Mouse (Mus musculus): ENCODE data around the gene Tmem63c. TPM values are rescaled to one million over a fixed set of nuclear protein-coding genes. Genes with fewer than 3 reads are reported as not detected.

Gene Tmem63c
- polyA plus RNA-seq, 1 experiment from 2014 or later, result not detected

DNA sequence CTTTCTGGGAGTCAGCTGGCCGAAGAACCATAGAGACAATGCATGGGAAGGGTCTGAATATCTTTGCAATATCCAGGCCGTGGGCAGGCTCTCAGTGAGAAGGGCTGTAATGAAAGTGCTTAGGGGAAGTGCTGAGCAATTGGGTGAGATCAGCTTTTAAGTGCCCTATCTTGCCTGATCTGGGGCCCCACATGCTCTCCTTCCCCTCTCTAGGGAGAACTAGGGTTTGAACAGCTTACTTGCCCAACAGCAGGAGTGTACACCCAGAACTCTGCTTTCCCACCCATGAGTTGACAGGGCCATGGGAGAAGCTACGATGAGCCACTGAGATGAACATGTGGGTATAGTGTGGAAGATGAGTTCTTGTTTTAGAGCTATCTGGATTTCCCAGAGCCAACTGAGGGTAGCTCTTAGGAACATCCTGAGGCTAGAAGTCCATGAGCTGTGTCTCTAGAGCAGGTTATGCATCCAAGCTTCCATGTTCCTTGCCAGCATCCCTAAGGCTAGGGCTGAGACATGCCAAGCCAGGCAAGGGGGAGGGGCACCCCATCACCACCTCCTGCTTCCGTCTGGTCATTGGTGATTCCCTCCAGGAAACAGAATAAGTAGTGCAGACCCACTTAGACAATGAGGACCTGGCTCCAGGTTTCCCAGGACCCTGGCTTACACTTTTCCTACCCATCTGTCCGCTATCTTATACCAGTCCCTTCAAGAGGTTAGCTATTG, 8.3 kb downstream of the Tmem63c start:
- no peak for ATAC-seq (replicated peaks; ENCODE audit: low FRiP score)
- Histone ChIP-seq H3K9ac (ENCODE audit: low read depth, low read length) (no peak overlapping the region), H3K27me3 (replicated peaks; ENCODE audit: control insufficient read depth, insufficient read depth, low read length) (peaks cover 31% of the 10 kb centered on the region), H3K4me2 (no peak overlapping the region), H3K36me3 (ENCODE audit: control insufficient read depth, insufficient read depth, low read length) (no peaks in the 10 kb centered on the region), H3K4me3 (ENCODE audit: low read depth, low read length) (no peak overlapping the region), H3K27ac (ENCODE audit: low read depth, low read length) (no peak overlapping the region), H3K9me3 (ENCODE audit: control insufficient read depth, low read length) (no peaks in the 10 kb centered on the region), H3K4me1 (replicated peaks; ENCODE audit: control insufficient read depth, insufficient read depth, low read length) (no peaks in the 10 kb centered on the region; the same call in 1 of the 2 replicates)
- DNase-seq (ENCODE audit: low spot score), result no peak
- WGBS, result 58% methylated on average over 5 of the region's 5 CpGs

DNA sequence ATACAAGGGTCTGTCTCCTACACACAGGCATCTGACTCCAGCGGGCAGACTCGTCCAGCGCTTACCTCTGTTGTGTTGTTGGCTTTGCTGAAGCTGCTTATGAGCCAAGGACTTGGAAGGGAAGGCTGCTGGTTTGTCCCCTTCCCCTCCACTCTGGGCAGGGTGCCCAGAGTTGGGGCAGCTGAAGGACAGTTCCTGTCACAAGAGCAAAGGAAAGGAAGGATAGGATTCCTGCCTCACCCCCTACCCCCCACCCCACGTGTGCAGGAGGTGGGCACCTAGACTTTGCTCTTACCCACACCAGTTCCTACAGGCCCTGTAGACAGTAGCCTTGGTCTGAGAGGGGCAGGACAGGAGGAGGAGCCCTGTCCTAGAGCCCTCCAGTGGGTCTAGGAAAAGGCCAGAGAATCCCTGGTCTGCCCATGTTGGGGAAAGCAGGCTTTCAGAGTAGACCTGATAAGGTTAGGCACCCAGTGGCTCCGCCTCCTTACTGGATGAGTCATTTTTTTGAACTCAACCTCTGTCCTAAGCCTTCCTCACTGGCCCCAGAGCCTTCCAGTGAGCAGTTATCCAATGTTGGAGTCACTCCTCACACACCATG, 10.1 kb downstream of the Tmem63c start:
- WGBS, result 74% methylated on average over 5 of the region's 5 CpGs
- no peak overlapping the region for H3K27ac ChIP-seq (ENCODE audit: low read depth, low read length)
- ATAC-seq (replicated peaks; ENCODE audit: low FRiP score), result no peak
- no peak overlapping the region for H3K9ac ChIP-seq (ENCODE audit: low read depth, low read length)
- no peaks in the 10 kb centered on the region for H3K4me1 ChIP-seq (replicated peaks; ENCODE audit: control insufficient read depth, insufficient read depth, low read length)
- no peaks in the 10 kb centered on the region for H3K36me3 ChIP-seq (ENCODE audit: control insufficient read depth, insufficient read depth, low read length)
- no peak overlapping the region for H3K4me2 ChIP-seq
- H3K27me3 ChIP-seq (replicated peaks; ENCODE audit: control insufficient read depth, insufficient read depth, low read length), result peaks cover 22% of the 10 kb centered on the region
- H3K4me3 ChIP-seq (ENCODE audit: low read depth, low read length), result no peak overlapping the region
- DNase-seq (ENCODE audit: low spot score), result no peak
- no peaks in the 10 kb centered on the region for H3K9me3 ChIP-seq (ENCODE audit: control insufficient read depth, low read length)

DNA sequence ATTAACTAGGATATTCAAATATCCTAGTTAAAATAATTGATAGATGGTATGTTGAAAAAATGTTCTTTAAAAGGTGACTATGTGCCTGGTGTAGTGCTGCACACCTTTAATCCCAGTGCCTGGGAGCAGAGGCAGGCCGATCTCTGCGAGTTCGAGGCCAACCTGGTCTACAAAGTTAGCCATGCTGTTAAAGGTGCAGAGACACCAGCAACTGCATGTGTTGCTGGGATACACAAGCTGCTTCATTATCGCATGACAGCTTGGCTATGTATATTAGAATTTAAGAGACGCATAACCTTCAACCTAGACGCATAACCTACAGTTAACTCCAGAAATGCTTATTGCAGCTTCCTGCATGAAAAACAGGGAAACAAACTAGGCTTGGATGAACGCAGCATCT, 15.5 kb downstream of the Tmem63c start:
- H3K36me3 ChIP-seq (ENCODE audit: control insufficient read depth, insufficient read depth, low read length), result no peaks in the 10 kb centered on the region
- H3K27me3 ChIP-seq (replicated peaks; ENCODE audit: control insufficient read depth, insufficient read depth, low read length), result no peaks in the 10 kb centered on the region
- no peak overlapping the region for H3K4me2 ChIP-seq
- no peak overlapping the region for H3K27ac ChIP-seq (ENCODE audit: low read depth, low read length)
- H3K4me3 ChIP-seq (ENCODE audit: low read depth, low read length), result no peak overlapping the region
- no peak for ATAC-seq (replicated peaks; ENCODE audit: low FRiP score)
- DNase-seq (ENCODE audit: low spot score), result no peak
- no peak overlapping the region for H3K9ac ChIP-seq (ENCODE audit: low read depth, low read length)
- 88% methylated on average over 7 of the region's 7 CpGs for WGBS
- H3K4me1 ChIP-seq (replicated peaks; ENCODE audit: control insufficient read depth, insufficient read depth, low read length), result no peaks in the 10 kb centered on the region
- no peaks in the 10 kb centered on the region for H3K9me3 ChIP-seq (ENCODE audit: control insufficient read depth, low read length)

DNA sequence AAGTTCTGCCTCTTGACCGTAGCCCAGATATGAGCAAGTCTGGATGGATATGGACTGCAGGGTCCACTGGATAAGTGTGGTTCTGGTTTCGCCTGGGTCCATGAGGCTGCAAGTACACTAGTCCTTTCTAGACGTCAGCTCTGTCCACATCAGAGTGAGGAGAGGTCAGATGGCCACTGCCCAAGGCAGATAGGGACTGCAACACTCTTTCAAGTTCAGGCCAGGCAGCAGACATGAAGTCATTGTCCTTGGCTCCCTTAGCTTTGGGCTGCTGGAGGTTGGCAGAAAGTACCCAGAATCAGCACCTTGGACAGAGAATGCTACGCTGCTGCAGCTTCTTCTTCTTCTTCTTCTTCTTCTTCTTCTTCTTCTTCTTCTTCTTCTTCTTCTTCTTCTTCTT, 19.0 kb downstream of the Tmem63c start:
- no peak overlapping the region for H3K27ac ChIP-seq (ENCODE audit: low read depth, low read length)
- H3K4me1 ChIP-seq (replicated peaks; ENCODE audit: control insufficient read depth, insufficient read depth, low read length), result no peaks in the 10 kb centered on the region
- H3K27me3 ChIP-seq (replicated peaks; ENCODE audit: control insufficient read depth, insufficient read depth, low read length), result no peaks in the 10 kb centered on the region
- DNase-seq (ENCODE audit: low spot score), result no peak
- H3K36me3 ChIP-seq (ENCODE audit: control insufficient read depth, insufficient read depth, low read length), result no peaks in the 10 kb centered on the region
- no peak overlapping the region for H3K9ac ChIP-seq (ENCODE audit: low read depth, low read length)
- no peaks in the 10 kb centered on the region for H3K9me3 ChIP-seq (ENCODE audit: control insufficient read depth, low read length)
- H3K4me2 ChIP-seq, result no peak overlapping the region
- 57% methylated on average over 4 of the region's 4 CpGs for WGBS
- no peak overlapping the region for H3K4me3 ChIP-seq (ENCODE audit: low read depth, low read length)
- no peak for ATAC-seq (replicated peaks; ENCODE audit: low FRiP score)

DNA sequence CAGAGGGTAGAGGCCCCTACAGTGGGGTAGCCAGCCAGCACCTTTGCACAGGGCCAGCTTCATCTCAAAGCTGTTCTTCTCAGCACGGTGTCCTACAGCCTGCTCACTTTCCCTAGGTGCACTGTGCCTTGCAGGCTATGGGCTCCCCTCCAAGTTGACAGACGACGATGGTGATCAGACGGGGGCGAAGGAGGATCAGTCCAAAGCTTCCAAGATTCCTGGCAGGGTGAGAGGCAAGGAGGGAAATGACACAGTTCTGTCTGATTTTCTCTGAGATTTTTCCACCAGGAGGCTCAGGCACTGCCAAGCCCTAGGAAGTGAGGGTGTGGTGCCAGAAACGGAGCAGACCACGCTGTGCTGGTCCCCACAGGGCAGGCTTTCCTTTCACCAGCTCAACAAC, 19.7 kb downstream of the Tmem63c start:
- ATAC-seq (replicated peaks; ENCODE audit: low FRiP score) (no peak), DNase-seq (ENCODE audit: low spot score) (no peak)
- Histone ChIP-seq H3K4me1 (replicated peaks; ENCODE audit: control insufficient read depth, insufficient read depth, low read length) (no peaks in the 10 kb centered on the region), H3K9me3 (ENCODE audit: control insufficient read depth, low read length) (no peaks in the 10 kb centered on the region), H3K4me2 (no peak overlapping the region), H3K27ac (ENCODE audit: low read depth, low read length) (no peak overlapping the region), H3K27me3 (replicated peaks; ENCODE audit: control insufficient read depth, insufficient read depth, low read length) (no peaks in the 10 kb centered on the region), H3K36me3 (ENCODE audit: control insufficient read depth, insufficient read depth, low read length) (no peaks in the 10 kb centered on the region), H3K9ac (ENCODE audit: low read depth, low read length) (no peak overlapping the region), H3K4me3 (ENCODE audit: low read depth, low read length) (no peak overlapping the region)
- WGBS, result 75% methylated on average over 7 of the region's 7 CpGs

DNA sequence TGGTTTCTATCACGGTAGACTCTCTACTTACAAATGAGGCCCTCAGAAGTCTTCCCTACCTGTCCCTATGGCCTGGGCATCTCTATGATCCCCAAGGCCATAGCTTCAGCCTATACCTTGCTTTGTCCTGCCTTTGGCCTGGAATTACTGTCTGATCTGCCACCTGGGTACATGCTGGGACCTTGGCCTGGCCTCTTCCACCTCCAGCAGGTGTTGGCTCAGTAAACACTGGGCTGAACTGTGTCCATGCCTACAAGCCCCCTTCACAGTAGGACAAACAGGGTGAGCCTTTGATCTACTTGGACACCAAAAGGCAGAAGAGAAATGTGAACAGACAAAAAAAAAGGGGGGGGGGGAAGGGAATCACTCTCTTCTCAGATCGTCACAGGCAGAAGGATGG, 21.3 kb downstream of the Tmem63c start:
- H3K36me3 ChIP-seq (ENCODE audit: control insufficient read depth, insufficient read depth, low read length), result no peaks in the 10 kb centered on the region
- H3K4me3 ChIP-seq (ENCODE audit: low read depth, low read length), result no peak overlapping the region
- no peak for DNase-seq (ENCODE audit: low spot score)
- no peaks in the 10 kb centered on the region for H3K4me1 ChIP-seq (replicated peaks; ENCODE audit: control insufficient read depth, insufficient read depth, low read length)
- H3K9ac ChIP-seq (ENCODE audit: low read depth, low read length), result no peak overlapping the region
- 67% methylated on average over 2 of the region's 2 CpGs for WGBS
- H3K4me2 ChIP-seq, result no peak overlapping the region
- no peak overlapping the region for H3K27ac ChIP-seq (ENCODE audit: low read depth, low read length)
- H3K9me3 ChIP-seq (ENCODE audit: control insufficient read depth, low read length), result no peaks in the 10 kb centered on the region
- ATAC-seq (replicated peaks; ENCODE audit: low FRiP score), result no peak
- H3K27me3 ChIP-seq (replicated peaks; ENCODE audit: control insufficient read depth, insufficient read depth, low read length), result no peaks in the 10 kb centered on the region

DNA sequence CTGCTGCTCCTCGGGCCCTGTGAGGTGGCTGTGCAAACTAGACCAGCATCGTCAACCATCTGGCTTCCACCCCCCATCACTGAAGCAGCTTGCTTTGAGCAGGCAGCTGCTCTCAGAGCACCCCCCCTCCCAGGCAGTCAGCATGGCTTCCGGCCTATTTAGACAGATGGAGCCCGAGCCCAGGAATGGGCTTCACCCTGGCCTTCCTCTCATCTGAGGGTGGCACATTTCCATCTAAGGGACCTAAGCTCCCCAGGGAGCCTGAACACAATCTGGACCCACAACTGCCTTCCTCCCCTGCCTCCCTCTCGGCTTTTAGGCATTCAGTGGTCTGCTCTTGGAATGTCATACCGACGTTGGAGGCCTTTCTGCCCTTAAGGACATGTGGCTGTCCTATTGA, 22.1 kb downstream of the Tmem63c start:
- Histone ChIP-seq H3K4me1 (replicated peaks; ENCODE audit: control insufficient read depth, insufficient read depth, low read length) (no peaks in the 10 kb centered on the region), H3K9me3 (ENCODE audit: control insufficient read depth, low read length) (no peaks in the 10 kb centered on the region), H3K4me2 (no peak overlapping the region), H3K27me3 (replicated peaks; ENCODE audit: control insufficient read depth, insufficient read depth, low read length) (no peaks in the 10 kb centered on the region), H3K9ac (ENCODE audit: low read depth, low read length) (no peak overlapping the region), H3K36me3 (ENCODE audit: control insufficient read depth, insufficient read depth, low read length) (no peaks in the 10 kb centered on the region), H3K27ac (ENCODE audit: low read depth, low read length) (no peak overlapping the region), H3K4me3 (ENCODE audit: low read depth, low read length) (no peak overlapping the region)
- ATAC-seq (replicated peaks; ENCODE audit: low FRiP score) (no peak), DNase-seq (ENCODE audit: low spot score) (no peak)
- 66% methylated on average over 7 of the region's 7 CpGs for WGBS

DNA sequence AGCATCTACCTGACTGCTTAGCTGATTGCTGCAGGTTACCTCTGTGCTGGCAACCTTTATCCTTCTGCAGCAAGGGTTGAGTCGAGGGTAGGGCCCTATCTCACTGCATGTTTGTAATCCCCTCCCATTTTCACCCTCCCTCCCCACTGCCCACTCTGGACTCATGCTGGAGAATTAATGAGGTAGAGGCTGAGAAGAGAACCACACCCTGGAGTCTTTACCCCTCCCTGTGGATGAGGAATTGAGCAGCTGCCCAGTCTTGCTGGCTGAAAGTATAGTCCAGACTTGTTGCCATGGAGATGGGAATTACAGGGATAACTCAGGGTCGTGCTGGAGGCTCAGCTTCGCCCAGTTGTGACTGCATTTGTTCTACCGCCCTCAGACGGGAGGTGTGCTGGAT, 23.6 kb downstream of the Tmem63c start:
- 38% methylated on average over 5 of the region's 5 CpGs for WGBS
- ATAC-seq (replicated peaks; ENCODE audit: low FRiP score), result no peak

DNA sequence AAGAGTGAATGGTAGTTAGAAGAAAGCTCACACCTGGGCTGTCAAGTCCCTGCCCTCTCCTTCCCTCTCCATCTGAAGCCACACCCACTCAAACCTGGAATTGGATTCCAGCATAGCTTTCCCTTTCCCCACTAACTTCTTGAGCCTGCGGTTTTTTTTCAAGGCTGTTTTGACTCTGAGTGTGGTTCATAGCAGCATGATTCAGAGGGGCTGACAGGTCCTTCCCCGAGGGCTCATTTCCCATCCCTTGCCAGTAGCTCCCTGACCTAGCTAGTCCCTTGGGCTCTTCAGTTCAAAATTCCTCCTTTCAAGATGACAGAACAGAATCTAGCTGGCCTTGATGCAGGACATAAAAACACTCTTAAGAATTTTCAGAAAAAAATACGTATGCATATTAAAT, 26.4 kb downstream of the Tmem63c start:
- no peak overlapping the region for H3K9ac ChIP-seq (ENCODE audit: low read depth, low read length)
- no peak overlapping the region for H3K4me3 ChIP-seq (ENCODE audit: low read depth, low read length)
- DNase-seq (ENCODE audit: low spot score) (no peak), ATAC-seq (replicated peaks; ENCODE audit: low FRiP score) (no peak)
- no peaks in the 10 kb centered on the region for H3K36me3 ChIP-seq (ENCODE audit: control insufficient read depth, insufficient read depth, low read length)
- H3K4me1 ChIP-seq (replicated peaks; ENCODE audit: control insufficient read depth, insufficient read depth, low read length), result no peaks in the 10 kb centered on the region
- no peak overlapping the region for H3K27ac ChIP-seq (ENCODE audit: low read depth, low read length)
- no peaks in the 10 kb centered on the region for H3K9me3 ChIP-seq (ENCODE audit: control insufficient read depth, low read length)
- H3K27me3 ChIP-seq (replicated peaks; ENCODE audit: control insufficient read depth, insufficient read depth, low read length), result no peaks in the 10 kb centered on the region
- H3K4me2 ChIP-seq, result no peak overlapping the region
- 49% methylated on average over 3 of the region's 3 CpGs for WGBS

More for the DNA sequence above, 23.6 kb downstream of the Tmem63c start:
- no peak overlapping the region for H3K27ac ChIP-seq (ENCODE audit: low read depth, low read length)
- H3K4me1 ChIP-seq (replicated peaks; ENCODE audit: control insufficient read depth, insufficient read depth, low read length), result no peaks in the 10 kb centered on the region
- DNase-seq (ENCODE audit: low spot score), result no peak
- no peaks in the 10 kb centered on the region for H3K27me3 ChIP-seq (replicated peaks; ENCODE audit: control insufficient read depth, insufficient read depth, low read length)
- H3K9ac ChIP-seq (ENCODE audit: low read depth, low read length), result no peak overlapping the region
- H3K4me3 ChIP-seq (ENCODE audit: low read depth, low read length), result no peak overlapping the region
- H3K36me3 ChIP-seq (ENCODE audit: control insufficient read depth, insufficient read depth, low read length), result no peaks in the 10 kb centered on the region
- no peak overlapping the region for H3K4me2 ChIP-seq
- H3K9me3 ChIP-seq (ENCODE audit: control insufficient read depth, low read length), result no peaks in the 10 kb centered on the region
